Mouse (Mus musculus): ENCODE measurements around the gene Axin2. TPM values are rescaled to one million over a fixed set of nuclear protein-coding genes. Genes with fewer than 3 reads are reported as not detected.
"Not testable (repeated sequence)": the region's sequence is repeated elsewhere in the genome, so short reads cannot be mapped to it uniquely, and the experiment has no call there.

Gene Axin2
- polyA plus RNA-seq (2011; ENCODE audit: insufficient read depth, insufficient read length, low replicate concordance, missing spikeins), result 2.5 TPM in 1 of 2 replicates, not detected in the other

GRCm38 (mm10) chr11:108920158-108920635, at the start of gene Axin2:
Axin2 (plus strand) TSS chr11:108920349.
- Histone ChIP-seq H3K4me3 (replicated peaks; ENCODE audit: control insufficient read depth, low read depth, low read length) (peak within 1 kb of the TSS; percentile 48), H3K4me1 (ENCODE audit: control insufficient read depth, insufficient read depth, low read length) (no peaks in the 10 kb centered on the region), H3K27ac (ENCODE audit: control insufficient read depth, insufficient read depth, low read depth, low read length, poor library complexity) (peak within 1 kb of the TSS; percentile 61)
- no peak for TF ChIP-seq CTCF (IDR thresholded peaks at IDR 0.05; ENCODE audit: control insufficient read depth, insufficient read depth, low read length)
- TF ChIP-seq POLR2A (IDR thresholded peaks at IDR 0.05; ENCODE audit: borderline replicate concordance, control insufficient read depth, low read depth, low read length), result no peak
- WGBS, result under 1% methylated on average over 53 of the region's 53 CpGs

DNA sequence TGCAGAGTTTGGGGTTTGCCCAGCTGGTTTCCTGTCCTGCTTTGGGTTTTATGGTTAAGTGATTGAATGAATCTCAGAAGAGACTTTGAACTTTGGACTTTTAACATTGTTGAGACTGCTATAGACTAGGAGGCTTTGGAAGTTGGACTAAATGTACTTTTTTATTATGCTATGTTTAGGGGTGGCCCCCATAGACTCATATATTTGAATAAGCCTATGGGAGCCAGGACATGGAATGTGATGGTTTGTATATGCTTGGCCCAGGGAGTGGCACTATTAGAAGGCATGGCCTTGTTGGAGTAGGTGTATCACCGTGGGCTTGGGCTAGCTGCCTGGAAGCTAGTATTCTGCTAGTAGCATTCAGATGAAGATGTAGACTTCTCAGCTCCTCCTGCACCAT, 48.9 kb upstream of the Axin2 start:
- WGBS, result 83% methylated on average over 1 of the region's 1 CpGs
- not testable (repeated sequence) for H3K4me1 ChIP-seq (ENCODE audit: control insufficient read depth, insufficient read depth, low read length); H3K4me3 ChIP-seq (replicated peaks; ENCODE audit: control insufficient read depth, low read depth, low read length); H3K27ac ChIP-seq (ENCODE audit: control insufficient read depth, insufficient read depth, low read depth, low read length, poor library complexity)

DNA sequence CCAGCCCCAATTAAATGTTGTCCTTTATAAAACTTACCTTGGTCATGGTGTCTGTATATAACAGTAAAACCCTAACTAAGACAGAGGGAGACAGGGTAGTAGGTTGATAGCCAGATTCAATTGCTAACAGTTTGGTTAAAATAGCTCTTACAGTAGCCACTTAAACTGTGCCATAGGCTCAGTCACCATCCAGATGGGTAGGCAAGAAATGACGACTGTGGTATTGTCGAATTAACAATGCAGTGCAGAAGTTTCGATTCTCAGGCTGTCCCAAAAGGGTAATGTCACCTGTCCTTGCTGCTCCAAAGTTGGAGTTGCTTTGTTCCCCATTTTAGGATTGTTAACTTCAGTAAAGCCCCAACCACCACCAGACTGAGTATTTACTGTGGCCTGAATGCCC, 48.4 kb upstream of the Axin2 start:
- Histone ChIP-seq H3K4me3 (replicated peaks; ENCODE audit: control insufficient read depth, low read depth, low read length) (no peak overlapping the region), H3K4me1 (ENCODE audit: control insufficient read depth, insufficient read depth, low read length) (no peaks in the 10 kb centered on the region), H3K27ac (ENCODE audit: control insufficient read depth, insufficient read depth, low read depth, low read length, poor library complexity) (no peak overlapping the region)
- TF ChIP-seq POLR2A (IDR thresholded peaks at IDR 0.05; ENCODE audit: borderline replicate concordance, control insufficient read depth, low read depth, low read length) (no peak), CTCF (IDR thresholded peaks at IDR 0.05; ENCODE audit: control insufficient read depth, insufficient read depth, low read length) (no peak)
- 82% methylated on average over 3 of the region's 3 CpGs for WGBS

DNA sequence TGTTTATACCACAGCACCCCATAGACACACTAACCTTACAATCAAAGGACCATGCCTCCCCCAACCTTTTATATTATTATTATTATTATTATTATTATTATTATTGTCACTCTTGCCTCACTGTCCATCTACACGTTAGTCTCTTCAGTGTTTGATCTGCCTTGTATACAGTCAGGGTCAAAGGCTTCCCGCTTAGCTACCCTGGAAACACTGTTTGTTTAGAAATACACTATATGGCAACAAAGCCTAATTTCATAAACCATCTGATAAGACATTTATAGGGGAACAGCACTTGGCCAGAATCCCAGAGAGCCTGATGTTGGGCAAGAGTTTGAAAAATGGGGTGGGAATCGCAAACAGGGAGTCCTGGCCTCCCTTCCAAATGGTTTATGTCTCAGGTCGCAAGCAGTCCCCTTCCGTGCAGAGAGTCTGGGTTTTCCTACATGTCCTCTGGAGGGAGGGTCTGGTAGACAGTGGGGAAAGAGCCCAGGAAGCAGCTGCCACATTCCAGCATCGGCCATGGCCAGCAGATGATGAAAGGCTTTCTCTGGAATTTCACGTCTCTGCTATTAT, 43.4 kb upstream of the Axin2 start:
- Histone ChIP-seq H3K4me1 (ENCODE audit: control insufficient read depth, insufficient read depth, low read length) (no peaks in the 10 kb centered on the region), H3K27ac (ENCODE audit: control insufficient read depth, insufficient read depth, low read depth, low read length, poor library complexity) (no peak overlapping the region), H3K4me3 (replicated peaks; ENCODE audit: control insufficient read depth, low read depth, low read length) (no peak overlapping the region)
- WGBS, result 72% methylated on average over 7 of the region's 7 CpGs
- TF ChIP-seq POLR2A (IDR thresholded peaks at IDR 0.05; ENCODE audit: borderline replicate concordance, control insufficient read depth, low read depth, low read length), result no peak
- no peak for TF ChIP-seq CTCF (IDR thresholded peaks at IDR 0.05; ENCODE audit: control insufficient read depth, insufficient read depth, low read length)

- no peak overlapping the region for H3K27ac ChIP-seq (ENCODE audit: control insufficient read depth, insufficient read depth, low read depth, low read length, poor library complexity)
- WGBS, result 70% methylated on average over 5 of the region's 5 CpGs
- TF ChIP-seq CTCF (IDR thresholded peaks at IDR 0.05; ENCODE audit: control insufficient read depth, insufficient read depth, low read length), result no peak
- no peak for TF ChIP-seq POLR2A (IDR thresholded peaks at IDR 0.05; ENCODE audit: borderline replicate concordance, control insufficient read depth, low read depth, low read length)
- no peaks in the 10 kb centered on the region for H3K4me1 ChIP-seq (ENCODE audit: control insufficient read depth, insufficient read depth, low read length)
- H3K4me3 ChIP-seq (replicated peaks; ENCODE audit: control insufficient read depth, low read depth, low read length), result no peak overlapping the region
Measured at GRCm38 (mm10) chr11:108877520-108877919, 42.6 kb upstream of the Axin2 start.

- H3K27ac ChIP-seq (ENCODE audit: control insufficient read depth, insufficient read depth, low read depth, low read length, poor library complexity), result no peak overlapping the region
- H3K4me1 ChIP-seq (ENCODE audit: control insufficient read depth, insufficient read depth, low read length), result no peaks in the 10 kb centered on the region
- WGBS, result 74% methylated on average over 4 of the region's 4 CpGs
- H3K4me3 ChIP-seq (replicated peaks; ENCODE audit: control insufficient read depth, low read depth, low read length), result no peak overlapping the region
- TF ChIP-seq CTCF (IDR thresholded peaks at IDR 0.05; ENCODE audit: control insufficient read depth, insufficient read depth, low read length) (no peak), POLR2A (IDR thresholded peaks at IDR 0.05; ENCODE audit: borderline replicate concordance, control insufficient read depth, low read depth, low read length) (no peak)
Measured at GRCm38 (mm10) chr11:108880546-108880945, 39.6 kb upstream of the Axin2 start.

DNA sequence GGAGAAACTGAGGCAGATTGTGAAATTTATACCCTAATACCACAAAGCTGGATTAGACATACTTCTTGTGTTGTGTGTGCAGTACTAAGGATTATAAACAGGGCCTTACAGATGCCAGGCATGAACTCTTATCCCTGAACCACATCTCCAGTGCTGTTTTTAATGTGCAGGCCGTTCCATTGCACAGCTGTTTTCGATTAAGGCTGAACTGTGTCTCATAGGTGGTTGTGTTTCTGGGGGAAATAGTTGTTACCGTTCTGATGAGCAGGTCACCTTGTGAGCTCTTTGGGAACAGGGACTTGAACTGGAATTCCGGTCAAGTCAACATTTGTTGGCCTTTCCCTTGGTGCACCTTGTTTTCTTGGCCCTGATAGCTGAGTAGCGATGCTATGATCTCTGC, 38.5 kb upstream of the Axin2 start:
- WGBS, result 85% methylated on average over 5 of the region's 5 CpGs
- Histone ChIP-seq H3K27ac (ENCODE audit: control insufficient read depth, insufficient read depth, low read depth, low read length, poor library complexity) (no peak overlapping the region), H3K4me3 (replicated peaks; ENCODE audit: control insufficient read depth, low read depth, low read length) (no peak overlapping the region), H3K4me1 (ENCODE audit: control insufficient read depth, insufficient read depth, low read length) (no peaks in the 10 kb centered on the region)
- no peak for TF ChIP-seq CTCF (IDR thresholded peaks at IDR 0.05; ENCODE audit: control insufficient read depth, insufficient read depth, low read length)
- no peak for TF ChIP-seq POLR2A (IDR thresholded peaks at IDR 0.05; ENCODE audit: borderline replicate concordance, control insufficient read depth, low read depth, low read length)

DNA sequence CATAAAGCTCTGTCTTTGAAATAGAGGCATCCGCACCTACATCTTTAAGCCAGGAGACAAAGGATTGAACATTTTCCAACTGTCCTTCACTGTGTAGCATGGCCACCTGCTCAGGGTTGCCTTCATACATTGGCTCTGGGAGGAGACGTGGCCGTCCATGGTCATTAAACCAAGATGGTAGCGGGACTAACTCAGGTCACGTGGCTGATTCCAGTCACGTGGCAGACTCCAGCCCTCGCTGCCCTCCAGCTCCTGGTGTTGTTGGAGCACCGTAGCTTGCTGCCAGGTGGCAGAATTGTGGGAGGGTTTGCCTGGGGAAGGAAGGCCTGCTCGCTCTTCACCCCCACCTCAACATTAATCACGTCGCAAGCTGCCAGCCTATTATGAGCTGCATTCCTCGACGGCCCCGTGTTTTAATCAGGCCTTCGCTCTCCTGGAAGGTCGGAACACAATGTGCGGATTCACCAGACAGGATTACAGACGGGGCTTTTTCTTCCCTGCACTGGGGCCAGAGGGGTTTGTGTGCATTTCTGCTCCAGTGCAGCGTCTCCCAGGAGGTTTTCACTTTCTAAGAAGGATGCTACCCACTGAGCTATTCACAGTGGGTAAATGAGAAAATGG, 34.8 kb upstream of the Axin2 start:
- 80% methylated on average over 19 of the region's 19 CpGs for WGBS
- Histone ChIP-seq H3K4me3 (replicated peaks; ENCODE audit: control insufficient read depth, low read depth, low read length) (no peak overlapping the region), H3K27ac (ENCODE audit: control insufficient read depth, insufficient read depth, low read depth, low read length, poor library complexity) (no peak overlapping the region), H3K4me1 (ENCODE audit: control insufficient read depth, insufficient read depth, low read length) (no peaks in the 10 kb centered on the region)
- no peak for TF ChIP-seq POLR2A (IDR thresholded peaks at IDR 0.05; ENCODE audit: borderline replicate concordance, control insufficient read depth, low read depth, low read length)
- TF ChIP-seq CTCF (IDR thresholded peaks at IDR 0.05; ENCODE audit: control insufficient read depth, insufficient read depth, low read length), result no peak

All from bone marrow, adult 2 months (tissue).